Mouse (Mus musculus) neural tube, embryonic 13.5 days (tissue): ENCODE data around the gene Fbxl17. TPM values are rescaled to one million over a fixed set of nuclear protein-coding genes. Genes with fewer than 3 reads are reported as not detected.

Experiments used
- ATAC-seq: fragments of 200-750 bp; cut with Nextera tagmentation; 2 replicates; pipeline ENCODE4 v1.8.0; 2017; ENCODE audit warnings: low read depth, mild to moderate bottlenecking, moderate TSS enrichment, moderate library complexity
- H3K27ac ChIP-seq: fragments of 300-500 bp; sonication (generic); replicated peaks from 2 replicates; pipeline ENCODE4 v1.5.1; 2015; ENCODE audit warnings: moderate library complexity, mild to moderate bottlenecking, inconsistent platforms
- H3K27me3 ChIP-seq: fragments of 300-500 bp; sonication (generic); 2 replicates; pipeline ENCODE4 v1.6.1; 2015; ENCODE audit warnings: mild to moderate bottlenecking, inconsistent platforms
- H3K36me3 ChIP-seq: fragments of 300-500 bp; sonication (generic); 2 replicates; pipeline ENCODE4 v1.6.1; 2015; ENCODE audit warnings: mild to moderate bottlenecking, inconsistent platforms
- H3K4me1 ChIP-seq: fragments of 300-500 bp; sonication (generic); replicated peaks from 2 replicates; pipeline ENCODE4 v1.6.1; 2015; ENCODE audit warnings: inconsistent platforms
- H3K4me2 ChIP-seq: fragments of 300-500 bp; sonication (generic); 2 replicates; pipeline ENCODE4 v1.6.1; 2015; ENCODE audit warnings: inconsistent platforms, mild to moderate bottlenecking, moderate library complexity
- H3K4me3 ChIP-seq: fragments of 300-500 bp; sonication (generic); 2 replicates; pipeline ENCODE4 v1.5.1; 2015; ENCODE audit warnings: mild to moderate bottlenecking, inconsistent platforms
- H3K9ac ChIP-seq: fragments of 300-500 bp; sonication (generic); 2 replicates; pipeline ENCODE4 v1.6.1; 2015; ENCODE audit warnings: moderate library complexity, mild to moderate bottlenecking, inconsistent platforms
- H3K9me3 ChIP-seq: fragments of 300-500 bp; sonication (generic); 2 replicates; pipeline ENCODE4 v1.6.1; 2016; ENCODE audit warnings: inconsistent platforms
- WGBS: fragments of 180-500 bp; shearing (Covaris S2); methylation state at CpG from one replicate; pipeline ENCODE4 v1.1.7; 2015; 5-methylcytosine and 5-hydroxymethylcytosine counted together
- polyA plus RNA-seq: library from polyadenylated mRNA; unstranded; fragments of >200 nt; fragmentation: Nextera tagmentation; extraction: Ambion mirVana; gene quantifications from 2 replicates; pipeline ENCODE4 v1.2.1, GENCODE M21; 2015

Gene Fbxl17
- polyA plus RNA-seq, 1 experiment from 2014 or later, result 9.2 TPM

GRCm38 (mm10) chr17:63497206-63497731, 2.5 kb downstream of the Fbxl17 start:
- Histone ChIP-seq H3K27me3 (no peaks in the 10 kb centered on the region), H3K27ac (no peak overlapping the region), H3K9me3 (no peaks in the 10 kb centered on the region), H3K9ac (peak overlapping the region; percentile 9; the same call in 1 of the 2 replicates), H3K4me3 (0 out of 2 replicates have a peak overlapping the region, but pooled peaks have one; percentile 99), H3K4me1 (peaks cover 58% of the 10 kb centered on the region), H3K4me2 (peak overlapping the region; percentile 69), H3K36me3 (no peaks in the 10 kb centered on the region)
- no peak for ATAC-seq
- WGBS, result 89% methylated on average over 6 of the region's 6 CpGs

- no peak for ATAC-seq
- H3K27me3 ChIP-seq, result no peaks in the 10 kb centered on the region
- WGBS, result 63% methylated on average over 5 of the region's 5 CpGs
- H3K36me3 ChIP-seq, result no peaks in the 10 kb centered on the region
- no peak overlapping the region for H3K9ac ChIP-seq
- H3K27ac ChIP-seq, result no peak overlapping the region
- H3K4me2 ChIP-seq, result peak overlapping the region; percentile 69
- peaks cover 63% of the 10 kb centered on the region for H3K4me1 ChIP-seq
- no peaks in the 10 kb centered on the region for H3K9me3 ChIP-seq
- H3K4me3 ChIP-seq, result no peak overlapping the region
Measured at GRCm38 (mm10) chr17:63496153-63496552, 3.7 kb downstream of the Fbxl17 start.

- 55% methylated on average over 7 of the region's 7 CpGs for WGBS
- Histone ChIP-seq H3K4me1 (peaks cover 65% of the 10 kb centered on the region), H3K27me3 (no peaks in the 10 kb centered on the region), H3K4me2 (no peak overlapping the region), H3K9ac (no peak overlapping the region), H3K36me3 (peaks cover 8% of the 10 kb centered on the region), H3K9me3 (no peaks in the 10 kb centered on the region), H3K4me3 (no peak overlapping the region), H3K27ac (no peak overlapping the region)
- no peak for ATAC-seq
Measured at GRCm38 (mm10) chr17:63493876-63494580, 5.8 kb downstream of the Fbxl17 start.

- H3K4me3 ChIP-seq, result no peak overlapping the region
- 0 out of 2 replicates have a peak overlapping the region, but pooled peaks have one; percentile 25 for H3K27ac ChIP-seq
- 46% methylated on average over 5 of the region's 5 CpGs for WGBS
- no peaks in the 10 kb centered on the region for H3K27me3 ChIP-seq
- H3K9me3 ChIP-seq, result no peaks in the 10 kb centered on the region
- H3K4me2 ChIP-seq, result no peak overlapping the region
- peaks cover 14% of the 10 kb centered on the region for H3K36me3 ChIP-seq
- H3K4me1 ChIP-seq, result peaks cover 60% of the 10 kb centered on the region
- ATAC-seq, result no peak
- no peak overlapping the region for H3K9ac ChIP-seq
Measured at GRCm38 (mm10) chr17:63493274-63493673, 6.5 kb downstream of the Fbxl17 start.

GRCm38 (mm10) chr17:63492665-63493273, 7.0 kb downstream of the Fbxl17 start:
- Histone ChIP-seq H3K27ac (peak overlapping the region; percentile 25; the same call in 1 of the 2 replicates), H3K9me3 (no peaks in the 10 kb centered on the region), H3K36me3 (peaks cover 14% of the 10 kb centered on the region), H3K4me3 (no peak overlapping the region), H3K27me3 (no peaks in the 10 kb centered on the region), H3K4me1 (peaks cover 55% of the 10 kb centered on the region), H3K4me2 (no peak overlapping the region), H3K9ac (no peak overlapping the region)
- no peak for ATAC-seq
- 88% methylated on average over 8 of the region's 8 CpGs for WGBS

- 85% methylated on average over 4 of the region's 4 CpGs for WGBS
- no peak for ATAC-seq
- Histone ChIP-seq H3K27me3 (no peaks in the 10 kb centered on the region), H3K9ac (no peak overlapping the region), H3K4me2 (no peak overlapping the region), H3K27ac (no peak overlapping the region), H3K4me1 (peaks cover 26% of the 10 kb centered on the region), H3K36me3 (peaks cover 29% of the 10 kb centered on the region), H3K9me3 (no peaks in the 10 kb centered on the region), H3K4me3 (no peak overlapping the region)
Measured at GRCm38 (mm10) chr17:63489525-63489924, 10.3 kb downstream of the Fbxl17 start.

GRCm38 (mm10) chr17:63467866-63468265, 32.0 kb downstream of the Fbxl17 start:
- Histone ChIP-seq H3K36me3 (0 out of 2 replicates have a peak, but pooled peaks cover 8% of the 10 kb centered on the region), H3K9me3 (no peaks in the 10 kb centered on the region), H3K9ac (no peak overlapping the region), H3K4me2 (no peak overlapping the region), H3K4me3 (no peak overlapping the region), H3K27me3 (no peaks in the 10 kb centered on the region), H3K4me1 (peaks cover 9% of the 10 kb centered on the region; the same call in 1 of the 2 replicates), H3K27ac (no peak overlapping the region)
- WGBS, result 6% methylated on average over 6 of the region's 6 CpGs
- ATAC-seq, result peak; percentile 63

- 44% methylated on average over 1 of the region's 1 CpGs for WGBS
Measured at GRCm38 (mm10) chr17:63465239-63465638, 34.6 kb downstream of the Fbxl17 start.

GRCm38 (mm10) chr17:63462512-63462911, 37.3 kb downstream of the Fbxl17 start:
- no peaks in the 10 kb centered on the region for H3K9me3 ChIP-seq
- no peak overlapping the region for H3K4me2 ChIP-seq
- H3K4me1 ChIP-seq, result peaks cover 9% of the 10 kb centered on the region; the same call in 1 of the 2 replicates
- ATAC-seq, result no peak
- no peak overlapping the region for H3K27ac ChIP-seq
- no peak overlapping the region for H3K9ac ChIP-seq
- WGBS, result 92% methylated on average over 7 of the region's 7 CpGs
- no peaks in the 10 kb centered on the region for H3K36me3 ChIP-seq
- H3K27me3 ChIP-seq, result no peaks in the 10 kb centered on the region
- H3K4me3 ChIP-seq, result no peak overlapping the region

More at GRCm38 (mm10) chr17:63465239-63465638, 34.6 kb downstream of the Fbxl17 start:
- H3K4me1 ChIP-seq, result peaks cover 9% of the 10 kb centered on the region; the same call in 1 of the 2 replicates
- no peak for ATAC-seq
- no peak overlapping the region for H3K4me3 ChIP-seq
- 0 out of 2 replicates have a peak, but pooled peaks cover 8% of the 10 kb centered on the region for H3K36me3 ChIP-seq
- no peaks in the 10 kb centered on the region for H3K9me3 ChIP-seq
- no peak overlapping the region for H3K27ac ChIP-seq
- H3K9ac ChIP-seq, result no peak overlapping the region
- H3K4me2 ChIP-seq, result no peak overlapping the region
- H3K27me3 ChIP-seq, result no peaks in the 10 kb centered on the region

- H3K4me2 ChIP-seq, result no peak overlapping the region
- no peak overlapping the region for H3K27ac ChIP-seq
- H3K9me3 ChIP-seq, result no peaks in the 10 kb centered on the region
- H3K27me3 ChIP-seq, result no peaks in the 10 kb centered on the region
- no peak for ATAC-seq
- H3K4me3 ChIP-seq, result no peak overlapping the region
- no peak overlapping the region for H3K9ac ChIP-seq
- peaks cover 3% of the 10 kb centered on the region; the same call in 1 of the 2 replicates for H3K36me3 ChIP-seq
- WGBS, result 40% methylated on average over 9 of the region's 9 CpGs
- H3K4me1 ChIP-seq, result 0 out of 2 replicates have a peak, but pooled peaks cover 2% of the 10 kb centered on the region
Measured at GRCm38 (mm10) chr17:63459712-63460495, 39.9 kb downstream of the Fbxl17 start.

GRCm38 (mm10) chr17:63458052-63458451, 41.8 kb downstream of the Fbxl17 start:
- Histone ChIP-seq H3K27ac (no peak overlapping the region), H3K4me1 (no peaks in the 10 kb centered on the region), H3K36me3 (peaks cover 3% of the 10 kb centered on the region; the same call in 1 of the 2 replicates), H3K27me3 (no peaks in the 10 kb centered on the region), H3K9ac (no peak overlapping the region), H3K4me3 (no peak overlapping the region), H3K4me2 (no peak overlapping the region), H3K9me3 (no peaks in the 10 kb centered on the region)
- ATAC-seq, result no peak
- 86% methylated on average over 3 of the region's 3 CpGs for WGBS
